Mouse (Mus musculus) hindbrain, embryonic 12.5 days (tissue): ENCODE results near the gene Cask. TPM values are rescaled to one million over a fixed set of nuclear protein-coding genes. Genes with fewer than 3 reads are reported as not detected.

Experiments used
- ATAC-seq: fragments of 200-750 bp; cut with Nextera tagmentation; 2 replicates; pipeline ENCODE4 v1.8.0; 2017; ENCODE audit warnings: moderate TSS enrichment; ENCODE audit not compliant: low FRiP score
- H3K27ac ChIP-seq: fragments of 300-500 bp; sonication (generic); 2 replicates; pipeline ENCODE4 v1.5.1; 2016; ENCODE audit warnings: mild to moderate bottlenecking
- H3K27me3 ChIP-seq: fragments of 300-500 bp; sonication (generic); 2 replicates; pipeline ENCODE4 v1.6.1; 2016; ENCODE audit warnings: mild to moderate bottlenecking
- H3K36me3 ChIP-seq: fragments of 300-500 bp; sonication (generic); 2 replicates; pipeline ENCODE4 v1.6.1; 2016; ENCODE audit warnings: mild to moderate bottlenecking
- H3K4me1 ChIP-seq: fragments of 300-500 bp; sonication (generic); 2 replicates; pipeline ENCODE4 v1.6.1; 2016
- H3K4me2 ChIP-seq: fragments of 300-500 bp; sonication (generic); replicated peaks from 2 replicates; pipeline ENCODE4 v1.6.1; 2016; ENCODE audit warnings: mild to moderate bottlenecking
- H3K4me3 ChIP-seq: fragments of 300-500 bp; sonication (generic); 2 replicates; pipeline ENCODE4 v1.5.1; 2016; ENCODE audit warnings: mild to moderate bottlenecking
- H3K9ac ChIP-seq: fragments of 300-500 bp; sonication (generic); 2 replicates; pipeline ENCODE4 v1.6.1; 2016; ENCODE audit warnings: mild to moderate bottlenecking, moderate library complexity
- H3K9me3 ChIP-seq: fragments of 300-500 bp; sonication (generic); replicated peaks from 2 replicates; pipeline ENCODE4 v1.6.1; 2016; ENCODE audit warnings: mild to moderate bottlenecking
- WGBS: fragments of 180-500 bp; shearing (Covaris S2); methylation state at CpG from one replicate; pipeline ENCODE4 v1.1.7; 2016; 5-methylcytosine and 5-hydroxymethylcytosine counted together
- polyA plus RNA-seq: library from polyadenylated mRNA; unstranded; fragments of >200 nt; fragmentation: Nextera tagmentation; extraction: Ambion mirVana; gene quantifications from 2 replicates; pipeline ENCODE4 v1.2.1, GENCODE M21; 2016

The Cask gene
- polyA plus RNA-seq, 1 experiment from 2014 or later, result 25.9 TPM

- H3K9ac ChIP-seq, result no peak overlapping the region
- H3K9me3 ChIP-seq, result no peaks in the 10 kb centered on the region
- 57% methylated on average over 2 of the region's 2 CpGs for WGBS
- no peaks in the 10 kb centered on the region for H3K27me3 ChIP-seq
- no peaks in the 10 kb centered on the region for H3K4me1 ChIP-seq
- no peak overlapping the region for H3K4me3 ChIP-seq
- H3K36me3 ChIP-seq, result no peaks in the 10 kb centered on the region
- no peak for ATAC-seq
- no peak overlapping the region for H3K27ac ChIP-seq
- no peak overlapping the region for H3K4me2 ChIP-seq
Measured at GRCm38 (mm10) chrX:13710174-13710573, 141.0 kb downstream of the Cask start.

GRCm38 (mm10) chrX:13705051-13705450 lies 146.1 kb downstream of the Cask start:
- Histone ChIP-seq H3K4me1 (no peaks in the 10 kb centered on the region), H3K27me3 (no peaks in the 10 kb centered on the region), H3K4me3 (no peak overlapping the region), H3K9ac (no peak overlapping the region), H3K27ac (no peak overlapping the region), H3K36me3 (no peaks in the 10 kb centered on the region), H3K4me2 (no peak overlapping the region), H3K9me3 (no peaks in the 10 kb centered on the region)
- 59% methylated on average over 2 of the region's 2 CpGs for WGBS
- no peak for ATAC-seq

GRCm38 (mm10) chrX:13700681-13701080 lies 150.5 kb downstream of the Cask start:
- Histone ChIP-seq H3K9me3 (no peaks in the 10 kb centered on the region), H3K36me3 (no peaks in the 10 kb centered on the region), H3K4me2 (no peak overlapping the region), H3K4me3 (no peak overlapping the region), H3K27ac (no peak overlapping the region), H3K4me1 (no peaks in the 10 kb centered on the region), H3K9ac (no peak overlapping the region), H3K27me3 (no peaks in the 10 kb centered on the region)
- 87% methylated on average over 3 of the region's 3 CpGs for WGBS
- ATAC-seq, result no peak

- no peak for ATAC-seq
Measured at GRCm38 (mm10) chrX:13691865-13692264, 159.3 kb downstream of the Cask start.

GRCm38 (mm10) chrX:13688356-13688755 lies 162.8 kb downstream of the Cask start:
- no peak overlapping the region for H3K27ac ChIP-seq

More at GRCm38 (mm10) chrX:13691865-13692264, 159.3 kb downstream of the Cask start:
- no peak overlapping the region for H3K27ac ChIP-seq
- no peak overlapping the region for H3K4me3 ChIP-seq
- WGBS, result 84% methylated on average over 4 of the region's 4 CpGs
- H3K9ac ChIP-seq, result no peak overlapping the region
- no peaks in the 10 kb centered on the region for H3K4me1 ChIP-seq
- no peaks in the 10 kb centered on the region for H3K9me3 ChIP-seq
- no peaks in the 10 kb centered on the region for H3K27me3 ChIP-seq
- H3K4me2 ChIP-seq, result no peak overlapping the region
- H3K36me3 ChIP-seq, result no peaks in the 10 kb centered on the region

GRCm38 (mm10) chrX:13686589-13686988 lies 164.6 kb downstream of the Cask start:
- H3K27ac ChIP-seq, result no peak overlapping the region
- no peak overlapping the region for H3K9ac ChIP-seq
- no peak overlapping the region for H3K4me2 ChIP-seq
- no peaks in the 10 kb centered on the region for H3K4me1 ChIP-seq
- ATAC-seq, result no peak
- 84% methylated on average over 1 of the region's 1 CpGs for WGBS
- no peak overlapping the region for H3K4me3 ChIP-seq
- H3K36me3 ChIP-seq, result no peaks in the 10 kb centered on the region
- H3K27me3 ChIP-seq, result no peaks in the 10 kb centered on the region
- no peaks in the 10 kb centered on the region for H3K9me3 ChIP-seq

More at GRCm38 (mm10) chrX:13688356-13688755, 162.8 kb downstream of the Cask start:
- ATAC-seq, result peak; percentile 46; the same call in 1 of the 2 replicates
- Histone ChIP-seq H3K9ac (no peak overlapping the region), H3K4me1 (no peaks in the 10 kb centered on the region), H3K27me3 (no peaks in the 10 kb centered on the region), H3K9me3 (no peaks in the 10 kb centered on the region), H3K4me2 (no peak overlapping the region), H3K36me3 (no peaks in the 10 kb centered on the region), H3K4me3 (no peak overlapping the region)
- 62% methylated on average over 2 of the region's 2 CpGs for WGBS

GRCm38 (mm10) chrX:13681748-13682147 lies 169.4 kb downstream of the Cask start:
- H3K27ac ChIP-seq, result no peak overlapping the region
- no peaks in the 10 kb centered on the region for H3K4me1 ChIP-seq
- 93% methylated on average over 3 of the region's 3 CpGs for WGBS
- no peaks in the 10 kb centered on the region for H3K9me3 ChIP-seq
- H3K4me3 ChIP-seq, result no peak overlapping the region
- H3K36me3 ChIP-seq, result no peaks in the 10 kb centered on the region
- H3K27me3 ChIP-seq, result no peaks in the 10 kb centered on the region
- ATAC-seq, result no peak
- no peak overlapping the region for H3K4me2 ChIP-seq
- no peak overlapping the region for H3K9ac ChIP-seq

- no peak overlapping the region for H3K9ac ChIP-seq
- H3K9me3 ChIP-seq, result no peaks in the 10 kb centered on the region
- no peak overlapping the region for H3K27ac ChIP-seq
- H3K4me1 ChIP-seq, result no peaks in the 10 kb centered on the region
- 88% methylated on average over 3 of the region's 3 CpGs for WGBS
- no peaks in the 10 kb centered on the region for H3K36me3 ChIP-seq
- no peaks in the 10 kb centered on the region for H3K27me3 ChIP-seq
- no peak overlapping the region for H3K4me3 ChIP-seq
- no peak for ATAC-seq
- no peak overlapping the region for H3K4me2 ChIP-seq
Measured at GRCm38 (mm10) chrX:13673001-13673400, 178.2 kb downstream of the Cask start.

GRCm38 (mm10) chrX:13670342-13670741 lies 180.8 kb downstream of the Cask start:
- Histone ChIP-seq H3K4me2 (no peak overlapping the region), H3K36me3 (no peaks in the 10 kb centered on the region), H3K9ac (no peak overlapping the region), H3K27me3 (no peaks in the 10 kb centered on the region), H3K4me1 (no peaks in the 10 kb centered on the region), H3K9me3 (no peaks in the 10 kb centered on the region), H3K27ac (no peak overlapping the region), H3K4me3 (no peak overlapping the region)
- ATAC-seq, result no peak
- WGBS, result 58% methylated on average over 3 of the region's 3 CpGs

GRCm38 (mm10) chrX:13668867-13669266 lies 182.3 kb downstream of the Cask start:
- Histone ChIP-seq H3K4me1 (no peaks in the 10 kb centered on the region), H3K4me3 (no peak overlapping the region), H3K9me3 (no peaks in the 10 kb centered on the region), H3K36me3 (no peaks in the 10 kb centered on the region), H3K27ac (no peak overlapping the region), H3K27me3 (no peaks in the 10 kb centered on the region), H3K4me2 (no peak overlapping the region), H3K9ac (no peak overlapping the region)
- 80% methylated on average over 5 of the region's 5 CpGs for WGBS
- ATAC-seq, result no peak

- no peak within 1 kb of the TSS for H3K27ac ChIP-seq
- no peak for ATAC-seq
- no peaks in the 10 kb centered on the region for H3K9me3 ChIP-seq
- no peak within 1 kb of the TSS for H3K4me3 ChIP-seq
- H3K36me3 ChIP-seq, result no peaks in the 10 kb centered on the region
- WGBS, result 91% methylated on average over 5 of the region's 5 CpGs
- no peaks in the 10 kb centered on the region for H3K27me3 ChIP-seq
- no peak within 1 kb of the TSS for H3K9ac ChIP-seq
- no peaks in the 10 kb centered on the region for H3K4me1 ChIP-seq
- no peak within 1 kb of the TSS for H3K4me2 ChIP-seq
Measured at GRCm38 (mm10) chrX:13661063-13661462, 190.1 kb downstream of the Cask start, which contains the start of gene Gpr82. Gene Gpr82 (plus strand): TSS chrX:13661363.

- Histone ChIP-seq H3K4me2 (no peak overlapping the region), H3K4me1 (no peaks in the 10 kb centered on the region), H3K9ac (no peak overlapping the region), H3K27me3 (no peaks in the 10 kb centered on the region; the same call in 1 of the 2 replicates), H3K27ac (no peak overlapping the region), H3K36me3 (no peaks in the 10 kb centered on the region), H3K9me3 (no peaks in the 10 kb centered on the region), H3K4me3 (no peak overlapping the region)
- WGBS, result 69% methylated on average over 4 of the region's 4 CpGs
- ATAC-seq, result no peak
Measured at GRCm38 (mm10) chrX:13659201-13659890, 191.8 kb downstream of the Cask start.

- no peaks in the 10 kb centered on the region for H3K36me3 ChIP-seq
- H3K4me1 ChIP-seq, result no peaks in the 10 kb centered on the region
- H3K4me2 ChIP-seq, result no peak overlapping the region
- H3K9me3 ChIP-seq, result no peaks in the 10 kb centered on the region
- WGBS, result 77% methylated on average over 3 of the region's 3 CpGs
- H3K27ac ChIP-seq, result no peak overlapping the region
- ATAC-seq, result no peak
- no peak overlapping the region for H3K4me3 ChIP-seq
- no peak overlapping the region for H3K9ac ChIP-seq
- no peaks in the 10 kb centered on the region; the same call in 1 of the 2 replicates for H3K27me3 ChIP-seq
Measured at GRCm38 (mm10) chrX:13658616-13659140, 192.5 kb downstream of the Cask start.
